Mouse (Mus musculus) spleen, adult 12 weeks (tissue): ENCODE measurements around the gene Serpinb6a.

Experiments used
- DNase-seq: peaks from one replicate; pipeline ENCODE4 v3.0.0; 2022; ENCODE audit warnings: low spot score

The Serpinb6a gene

DNA sequence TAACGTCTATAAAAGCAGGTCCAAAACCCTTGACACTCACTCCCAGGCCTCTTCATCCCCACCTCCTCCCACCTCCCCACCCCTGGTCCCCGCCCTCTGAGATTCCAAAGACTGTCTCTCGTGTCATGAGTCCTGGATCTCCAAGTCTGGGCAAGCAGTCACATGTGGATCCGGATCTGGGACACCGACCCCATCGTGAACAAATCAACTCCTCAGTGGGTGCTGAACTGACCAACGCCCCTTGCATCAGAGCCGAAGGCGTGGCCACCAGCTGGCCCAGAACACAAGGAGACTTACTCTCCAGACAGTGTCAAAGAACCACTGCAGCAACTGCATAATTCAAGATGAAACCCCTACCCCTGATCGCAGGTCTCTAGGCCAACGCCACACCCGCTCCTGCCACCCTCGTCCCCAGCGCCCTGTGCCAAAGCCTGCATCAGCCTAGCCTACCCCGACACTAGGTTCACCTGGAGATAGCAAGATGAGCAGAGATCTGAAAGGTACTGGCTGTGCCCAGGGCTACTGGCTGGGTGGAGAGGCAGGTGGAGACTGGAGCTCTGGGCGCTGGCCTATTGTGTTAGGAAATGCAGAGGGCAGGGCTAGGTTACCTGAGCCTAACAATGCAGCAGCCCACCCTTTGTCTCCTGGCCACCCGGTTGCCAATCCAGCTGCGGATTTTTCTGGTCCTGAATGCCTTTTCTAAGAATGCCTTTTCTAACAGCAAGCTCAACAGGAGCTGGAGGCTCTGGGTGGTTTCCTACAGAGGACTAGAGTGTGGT lies 97.2 kb downstream of the Serpinb6a start, which contains the start of gene Serpinb6c:
Serpinb6c (minus strand) TSS at position 533 of the 779 bp plus-strand sequence.
- no peak for DNase-seq

DNA sequence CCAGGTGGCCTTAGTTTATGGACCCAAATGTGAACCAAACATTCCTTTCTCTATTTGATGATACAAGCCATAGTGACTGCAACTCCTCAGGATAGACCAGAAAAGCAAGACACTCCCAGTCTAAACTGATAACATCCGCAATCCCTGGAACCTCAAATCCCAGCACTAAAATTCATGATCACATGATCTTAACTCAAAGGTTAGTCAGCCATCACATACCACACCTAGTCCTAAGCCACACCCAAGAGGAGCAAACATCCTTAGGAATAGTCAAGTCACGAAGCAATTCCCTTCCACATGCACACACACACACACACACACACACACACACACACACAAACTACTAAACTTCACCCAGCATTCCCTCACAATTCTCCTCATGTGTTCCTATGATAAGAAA lies 99.3 kb downstream of the Serpinb6a start:
- no peak for DNase-seq

DNA sequence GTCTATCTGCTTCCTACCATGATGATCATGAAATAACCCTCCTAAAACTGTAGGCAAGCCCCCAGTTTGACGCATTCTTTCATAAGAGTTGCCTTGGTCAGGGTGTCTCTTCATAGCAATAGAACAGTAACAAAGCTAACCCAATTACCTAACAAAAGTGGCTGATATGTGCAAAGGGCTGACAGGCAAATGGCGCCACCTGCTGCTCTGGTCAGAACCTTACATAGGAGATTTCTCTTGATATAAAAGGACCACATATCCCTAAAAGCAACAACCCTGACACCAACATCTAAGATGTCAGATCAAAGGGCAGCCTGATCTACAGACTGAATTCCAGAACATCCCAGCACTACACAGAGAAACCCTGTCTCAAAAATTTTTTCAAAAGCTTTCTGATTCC lies 108.4 kb downstream of the Serpinb6a start:
- no peak for DNase-seq
